Mouse (Mus musculus) small intestine, adult 2 months (tissue): ENCODE data around the gene Uqcrc2. TPM values are rescaled to one million over a fixed set of nuclear protein-coding genes. Genes with fewer than 3 reads are reported as not detected.

Experiments
- H3K27ac ChIP-seq: fragments of 200-500 bp; 2 replicates; pipeline ENCODE4 v1.5.1; 2012; ENCODE audit warnings: low read depth, low read length, control low read depth, inconsistent platforms; ENCODE audit not compliant: insufficient read depth
- H3K27me3 ChIP-seq: fragments of 200-500 bp; 2 replicates; pipeline ENCODE4 v1.6.1; 2012; ENCODE audit warnings: mild to moderate bottlenecking, moderate library complexity, low read length, inconsistent platforms; ENCODE audit not compliant: control insufficient read depth, insufficient read depth
- H3K36me3 ChIP-seq: fragments of 200-500 bp; 2 replicates; pipeline ENCODE4 v1.6.1; 2012; ENCODE audit warnings: mild to moderate bottlenecking, low read length, control low read depth, inconsistent platforms; ENCODE audit not compliant: control insufficient read depth, insufficient read depth
- H3K4me1 ChIP-seq: fragments of 200-500 bp; 2 replicates; pipeline ENCODE4 v1.6.1; 2012; ENCODE audit warnings: low read length, inconsistent platforms, mixed read lengths; ENCODE audit not compliant: control insufficient read depth, insufficient read depth, insufficient read length
- H3K4me3 ChIP-seq: fragments of 200-500 bp; 2 replicates; pipeline ENCODE4 v1.5.1; 2012; ENCODE audit warnings: low read depth, mild to moderate bottlenecking, control low read depth, inconsistent platforms, low read length, moderate library complexity
- CTCF ChIP-seq: fragments of 200-500 bp; IDR thresholded peaks from 2 replicates; pipeline ENCODE4 v1.5.1; 2012; ENCODE audit warnings: low read depth, mild to moderate bottlenecking, control low read depth, inconsistent platforms, low read length, moderate library complexity, mixed read lengths; ENCODE audit not compliant: insufficient replicate concordance, insufficient read length; ENCODE audit errors: extremely low read depth
- POLR2A ChIP-seq: fragments of 200-500 bp; IDR thresholded peaks from 2 replicates; pipeline ENCODE4 v1.6.1; 2012; ENCODE audit warnings: low read depth, mild to moderate bottlenecking, control low read depth, inconsistent platforms, low read length, moderate library complexity
- WGBS: fragments of 180-500 bp; shearing (Covaris S2); methylation state at CpG from one replicate; pipeline ENCODE4 v1.1.7; 2018; 5-methylcytosine and 5-hydroxymethylcytosine counted together
- polyA plus RNA-seq: library from polyadenylated mRNA; depleted of rRNA; stranded (reverse); fragments of >200 nt; gene quantifications from 2 replicates; pipeline ENCODE4 v1.2.3, GENCODE M21; 2012

The Uqcrc2 gene
- polyA plus RNA-seq, 1 experiment = 62.7 TPM

DNA sequence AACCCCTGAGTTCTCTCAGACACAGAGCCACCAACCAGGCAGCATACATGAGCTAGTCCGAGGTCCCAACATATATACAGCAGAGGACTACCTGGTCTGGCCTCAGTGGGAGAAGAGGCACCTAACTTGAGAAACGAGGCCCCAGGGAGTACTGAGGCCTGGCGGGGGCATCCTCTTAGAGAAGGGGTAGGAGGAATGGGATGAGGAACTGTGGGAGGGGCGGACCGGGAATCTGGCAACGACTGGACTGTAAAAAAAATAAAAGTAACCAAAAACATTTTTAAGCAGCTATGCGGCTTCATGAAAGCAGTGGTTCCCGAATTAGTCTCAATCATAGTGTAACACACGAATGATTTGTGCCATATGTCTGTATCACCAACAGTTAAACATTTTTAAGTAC is 675 bp upstream of the Uqcrc2 start:
- Histone ChIP-seq H3K4me1 (0 out of 2 replicates have a peak, but pooled peaks cover 1% of the 10 kb centered on the region), H3K27ac (peak overlapping the region; percentile 58), H3K36me3 (peaks cover 13% of the 10 kb centered on the region), H3K4me3 (peak overlapping the region; percentile 80), H3K27me3 (no peaks in the 10 kb centered on the region)
- WGBS = 5% methylated on average over 9 of the region's 9 CpGs
- TF ChIP-seq POLR2A = no peak
- TF ChIP-seq CTCF = no peak

DNA sequence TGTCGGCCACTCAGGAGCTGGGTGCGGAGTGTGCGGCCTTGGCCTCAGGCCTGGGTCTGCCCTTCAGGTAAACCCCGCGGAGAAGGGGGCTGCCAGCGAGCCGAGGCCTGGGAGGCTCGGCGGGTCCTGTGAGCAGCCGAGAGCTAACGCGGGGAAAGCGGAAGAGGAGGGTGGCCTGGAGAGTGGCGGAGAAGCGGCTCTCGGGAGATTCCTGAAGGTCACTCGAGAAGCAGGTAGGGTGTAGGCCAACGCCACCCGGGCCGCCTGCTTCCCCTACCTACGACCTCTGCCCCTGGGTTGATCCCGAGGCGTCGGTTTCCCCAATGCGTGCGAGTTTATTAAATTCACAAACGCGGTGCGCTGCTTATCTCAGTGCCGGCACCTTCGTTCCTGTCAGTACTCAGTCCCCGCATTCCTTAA is 396 bp downstream of the Uqcrc2 start:
- peak overlapping the region; percentile 80 for H3K4me3 ChIP-seq
- under 1% methylated on average over 32 of the region's 32 CpGs for WGBS
- TF ChIP-seq CTCF (no peak), POLR2A (no peak)
- H3K27ac ChIP-seq = peak overlapping the region; percentile 96
- H3K36me3 ChIP-seq = peaks cover 20% of the 10 kb centered on the region
- H3K4me1 ChIP-seq = 0 out of 2 replicates have a peak, but pooled peaks cover 1% of the 10 kb centered on the region
- no peaks in the 10 kb centered on the region for H3K27me3 ChIP-seq

DNA sequence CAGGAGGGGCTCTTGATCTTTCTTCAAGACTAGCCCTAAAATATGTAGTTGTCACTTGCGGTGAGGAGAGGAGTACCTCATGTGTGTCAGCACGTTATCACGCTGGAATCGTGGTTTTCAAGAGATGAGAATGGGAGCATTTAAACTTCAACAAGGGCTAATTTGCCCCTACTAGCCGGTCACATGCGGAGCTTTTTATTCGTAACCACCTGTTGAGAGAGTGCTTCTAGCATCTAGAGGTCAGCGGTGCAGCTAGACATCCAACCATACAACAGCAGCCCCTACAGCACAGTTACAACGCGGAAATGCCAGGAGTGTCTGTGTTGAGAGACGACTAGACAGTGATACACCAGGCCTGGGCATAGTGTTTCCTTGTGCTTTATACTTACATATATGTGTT is 845 bp downstream of the Uqcrc2 start:
- Histone ChIP-seq H3K4me3 (peak overlapping the region; percentile 80), H3K27ac (peak overlapping the region; percentile 96), H3K36me3 (peaks cover 24% of the 10 kb centered on the region), H3K4me1 (0 out of 2 replicates have a peak, but pooled peaks cover 1% of the 10 kb centered on the region), H3K27me3 (no peaks in the 10 kb centered on the region)
- under 1% methylated on average over 11 of the region's 11 CpGs for WGBS
- TF ChIP-seq POLR2A (no peak), CTCF (no peak)

DNA sequence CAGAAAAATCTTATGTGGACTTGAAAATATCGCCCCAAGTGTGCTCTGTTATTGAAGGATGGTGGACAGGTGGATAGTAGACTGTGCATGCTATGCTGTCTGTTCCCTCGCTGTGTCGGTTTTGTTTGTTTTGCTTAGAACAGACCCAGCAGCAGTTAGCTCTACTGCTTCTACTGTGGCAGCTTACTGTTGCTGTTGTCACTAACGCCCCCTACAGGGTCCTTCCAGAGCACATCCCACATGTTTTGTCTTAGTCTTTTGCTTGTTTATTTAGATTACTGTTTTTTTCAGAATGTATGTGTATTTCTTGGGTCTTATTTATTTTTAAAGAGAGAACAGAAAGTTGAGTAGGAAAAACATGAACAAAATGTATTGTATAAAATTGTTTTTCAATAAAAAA is 8.2 kb downstream of the Uqcrc2 start:
- Histone ChIP-seq H3K4me3 (no peak overlapping the region), H3K27me3 (no peaks in the 10 kb centered on the region), H3K27ac (no peak overlapping the region), H3K36me3 (peaks cover 69% of the 10 kb centered on the region), H3K4me1 (no peaks in the 10 kb centered on the region)
- no peak for TF ChIP-seq CTCF
- no peak for TF ChIP-seq POLR2A
- 71% methylated on average over 4 of the region's 4 CpGs for WGBS

DNA sequence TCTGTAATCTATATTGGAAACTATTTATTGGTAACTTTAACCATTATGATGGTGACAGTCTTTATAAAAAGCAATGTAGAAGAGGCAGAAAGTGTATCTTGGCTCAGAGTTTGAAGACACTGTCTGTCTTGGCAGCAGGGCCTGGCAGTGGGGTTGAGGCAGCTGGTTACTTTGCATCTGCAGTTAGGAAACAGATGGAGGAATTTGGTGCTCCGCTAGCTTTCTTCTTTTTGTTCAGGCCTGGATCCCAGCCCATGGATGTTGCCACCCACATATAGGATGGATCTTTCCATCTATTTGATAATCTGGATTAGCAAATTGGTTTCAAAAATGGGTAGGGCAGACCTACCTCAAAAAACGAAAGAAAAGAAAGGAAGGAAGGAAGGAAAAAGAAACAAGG is 12.9 kb downstream of the Uqcrc2 start:
- H3K36me3 ChIP-seq = peaks cover 77% of the 10 kb centered on the region
- 75% methylated on average over 2 of the region's 2 CpGs for WGBS
- no peaks in the 10 kb centered on the region for H3K27me3 ChIP-seq
- H3K4me1 ChIP-seq = no peaks in the 10 kb centered on the region
- TF ChIP-seq CTCF (no peak), POLR2A (no peak)
- H3K27ac ChIP-seq = no peak overlapping the region
- H3K4me3 ChIP-seq = no peak overlapping the region

DNA sequence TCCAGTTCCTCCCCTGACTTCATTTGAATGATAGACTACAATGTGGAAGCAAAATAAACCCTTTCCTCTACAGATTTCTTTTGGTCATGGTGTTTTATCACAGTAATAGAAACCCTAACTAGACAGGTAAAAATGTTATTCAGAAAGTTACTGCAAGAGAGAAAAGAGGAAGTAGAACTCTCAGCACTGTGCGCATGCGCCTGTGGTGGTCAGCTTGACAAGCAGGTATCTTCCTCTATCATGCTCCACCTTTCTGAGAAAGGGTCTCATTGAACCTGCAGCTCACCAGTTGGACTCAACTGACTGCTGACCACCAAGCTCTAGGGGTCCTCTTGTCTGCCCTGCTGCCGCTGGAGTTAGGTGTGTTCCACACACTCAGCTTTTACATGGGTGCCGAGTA is 27.1 kb downstream of the Uqcrc2 start:
- TF ChIP-seq POLR2A (no peak), CTCF (no peak)
- H3K4me3 ChIP-seq = no peak overlapping the region
- WGBS = 81% methylated on average over 4 of the region's 4 CpGs
- H3K27me3 ChIP-seq = no peaks in the 10 kb centered on the region
- peaks cover 33% of the 10 kb centered on the region for H3K36me3 ChIP-seq
- no peak overlapping the region for H3K27ac ChIP-seq
- no peaks in the 10 kb centered on the region for H3K4me1 ChIP-seq

DNA sequence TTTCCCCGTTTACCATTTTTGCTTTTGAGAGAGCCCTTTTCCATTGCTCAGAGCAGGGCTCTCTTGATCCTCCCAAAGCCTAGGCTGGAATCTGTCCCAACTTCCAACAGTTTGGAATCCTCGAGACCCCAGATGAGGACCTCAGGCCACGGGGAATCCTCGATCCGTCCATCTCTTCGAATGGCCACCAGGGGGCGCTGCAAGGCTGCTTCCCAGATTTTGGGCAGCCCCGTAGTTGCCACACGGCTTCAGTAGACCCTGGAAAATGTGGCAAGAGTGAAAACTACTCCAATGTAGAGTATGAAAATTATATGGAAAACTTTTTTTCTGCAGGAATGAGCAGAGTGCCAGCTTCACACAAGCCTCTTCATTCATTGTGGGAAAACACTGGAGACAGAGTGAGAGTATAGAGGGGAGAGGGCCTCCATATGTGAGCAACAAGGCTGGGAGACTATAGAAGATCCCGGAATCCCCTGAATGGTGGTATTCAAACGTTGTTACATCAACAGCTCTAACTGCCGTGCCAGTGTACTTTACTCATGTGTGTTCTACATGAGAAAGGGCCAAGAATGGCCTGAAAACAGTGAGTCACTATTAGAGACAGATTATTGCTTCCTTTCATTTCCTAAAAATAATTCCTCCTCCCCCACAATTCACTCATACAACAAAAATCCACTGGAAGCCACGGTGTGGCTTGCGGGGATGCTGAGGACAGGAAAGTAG is 35.3 kb downstream of the Uqcrc2 start, which contains the start of gene Pdzd9:
Gene Pdzd9 (minus strand): TSS at position 191 of the 723 bp plus-strand sequence.
- Histone ChIP-seq H3K36me3 (no peaks in the 10 kb centered on the region), H3K27ac (no peak within 1 kb of the TSS), H3K27me3 (no peaks in the 10 kb centered on the region), H3K4me3 (no peak within 1 kb of the TSS), H3K4me1 (no peaks in the 10 kb centered on the region)
- TF ChIP-seq CTCF (peak; percentile 98), POLR2A (no peak)
- 20% methylated on average over 14 of the region's 14 CpGs for WGBS
